Mouse (Mus musculus): ENCODE results near the gene Ndufa8. TPM values are rescaled to one million over a fixed set of nuclear protein-coding genes. Genes with fewer than 3 reads are reported as not detected.

Gene Ndufa8
- polyA plus RNA-seq, 1 experiment from 2014 or later: 200 TPM

GRCm38 (mm10) chr2:36035413-36036081 lies 13.7 kb downstream of the Ndufa8 start:
- peaks cover 49% of the 10 kb centered on the region for H3K36me3 ChIP-seq
- 53% methylated on average over 11 of the region's 11 CpGs for WGBS
- no peak for ATAC-seq (ENCODE audit: low FRiP score, low read depth)

GRCm38 (mm10) chr2:36034898-36035297 lies 14.3 kb downstream of the Ndufa8 start:
- H3K36me3 ChIP-seq: peaks cover 49% of the 10 kb centered on the region
- no peak overlapping the region for H3K4me2 ChIP-seq (replicated peaks)
- no peaks in the 10 kb centered on the region for H3K4me1 ChIP-seq
- H3K4me3 ChIP-seq: no peak overlapping the region
- ATAC-seq (ENCODE audit: low FRiP score, low read depth): no peak
- no peak overlapping the region for H3K9ac ChIP-seq
- 82% methylated on average over 7 of the region's 7 CpGs for WGBS
- no peaks in the 10 kb centered on the region for H3K27me3 ChIP-seq
- H3K27ac ChIP-seq: no peak overlapping the region
- H3K9me3 ChIP-seq: no peaks in the 10 kb centered on the region

More at GRCm38 (mm10) chr2:36035413-36036081, 13.7 kb downstream of the Ndufa8 start:
- Histone ChIP-seq H3K4me3 (no peak overlapping the region), H3K27me3 (no peaks in the 10 kb centered on the region), H3K4me1 (no peaks in the 10 kb centered on the region), H3K27ac (no peak overlapping the region), H3K4me2 (replicated peaks) (no peak overlapping the region), H3K9me3 (no peaks in the 10 kb centered on the region), H3K9ac (no peak overlapping the region)

- Histone ChIP-seq H3K4me3 (no peak overlapping the region), H3K4me2 (replicated peaks) (no peak overlapping the region), H3K36me3 (peaks cover 40% of the 10 kb centered on the region), H3K4me1 (no peaks in the 10 kb centered on the region), H3K27me3 (no peaks in the 10 kb centered on the region), H3K9ac (no peak overlapping the region), H3K9me3 (no peaks in the 10 kb centered on the region), H3K27ac (no peak overlapping the region)
- no peak for ATAC-seq (ENCODE audit: low FRiP score, low read depth)
- WGBS: 69% methylated on average over 7 of the region's 7 CpGs
These were observed 15.2 kb downstream of the Ndufa8 start for GRCm38 (mm10) chr2:36033966-36034365.

- H3K27me3 ChIP-seq: no peaks in the 10 kb centered on the region
- H3K4me3 ChIP-seq: no peak overlapping the region
- H3K4me2 ChIP-seq (replicated peaks): no peak overlapping the region
- no peak overlapping the region for H3K27ac ChIP-seq
- H3K9ac ChIP-seq: no peak overlapping the region
- H3K4me1 ChIP-seq: no peaks in the 10 kb centered on the region
- 87% methylated on average over 7 of the region's 7 CpGs for WGBS
- no peak for ATAC-seq (ENCODE audit: low FRiP score, low read depth)
- H3K9me3 ChIP-seq: no peaks in the 10 kb centered on the region
- H3K36me3 ChIP-seq: peaks cover 30% of the 10 kb centered on the region
These were observed 16.3 kb downstream of the Ndufa8 start for GRCm38 (mm10) chr2:36032884-36033283.

- no peaks in the 10 kb centered on the region for H3K36me3 ChIP-seq
- H3K27me3 ChIP-seq: peaks cover 6% of the 10 kb centered on the region
- H3K4me3 ChIP-seq: no peak overlapping the region
- no peak for ATAC-seq (ENCODE audit: low FRiP score, low read depth)
- 68% methylated on average over 3 of the region's 3 CpGs for WGBS
- no peaks in the 10 kb centered on the region for H3K9me3 ChIP-seq
- H3K4me2 ChIP-seq (replicated peaks): no peak overlapping the region
- H3K4me1 ChIP-seq: peaks cover 5% of the 10 kb centered on the region
- no peak overlapping the region for H3K27ac ChIP-seq
- H3K9ac ChIP-seq: no peak overlapping the region
These were observed 25.9 kb downstream of the Ndufa8 start for GRCm38 (mm10) chr2:36023291-36023690.

GRCm38 (mm10) chr2:36021385-36022159 lies 27.6 kb downstream of the Ndufa8 start:
- Histone ChIP-seq H3K4me1 (peaks cover 5% of the 10 kb centered on the region), H3K27ac (no peak overlapping the region), H3K36me3 (no peaks in the 10 kb centered on the region), H3K27me3 (peaks cover 6% of the 10 kb centered on the region), H3K9ac (peak overlapping the region; percentile 53), H3K9me3 (no peaks in the 10 kb centered on the region), H3K4me3 (peak overlapping the region; percentile 37), H3K4me2 (replicated peaks) (peak overlapping the region; percentile 68)
- ATAC-seq (ENCODE audit: low FRiP score, low read depth): peak; percentile 59
- 7% methylated on average over 32 of the region's 32 CpGs for WGBS

- no peaks in the 10 kb centered on the region for H3K36me3 ChIP-seq
- no peak overlapping the region for H3K9ac ChIP-seq
- H3K4me2 ChIP-seq (replicated peaks): no peak overlapping the region
- H3K27me3 ChIP-seq: peaks cover 35% of the 10 kb centered on the region
- H3K4me1 ChIP-seq: peaks cover 6% of the 10 kb centered on the region
- 62% methylated on average over 12 of the region's 12 CpGs for WGBS
- no peak overlapping the region for H3K4me3 ChIP-seq
- H3K27ac ChIP-seq: no peak overlapping the region
- no peak for ATAC-seq (ENCODE audit: low FRiP score, low read depth)
- no peaks in the 10 kb centered on the region for H3K9me3 ChIP-seq
These were observed 36.2 kb downstream of the Ndufa8 start for GRCm38 (mm10) chr2:36013010-36013409.

- H3K9me3 ChIP-seq: no peaks in the 10 kb centered on the region
- peak overlapping the region; percentile 59 for H3K9ac ChIP-seq
- H3K4me3 ChIP-seq: peak overlapping the region; percentile 48
- H3K27me3 ChIP-seq: peaks cover 35% of the 10 kb centered on the region
- peaks cover 6% of the 10 kb centered on the region for H3K4me1 ChIP-seq
- ATAC-seq (ENCODE audit: low FRiP score, low read depth): peak; percentile 30; the same call in 1 of the 2 replicates
- under 1% methylated on average over 44 of the region's 44 CpGs for WGBS
- peak overlapping the region; percentile 77 for H3K4me2 ChIP-seq (replicated peaks)
- no peaks in the 10 kb centered on the region for H3K36me3 ChIP-seq
- H3K27ac ChIP-seq: no peak overlapping the region
These were observed 37.8 kb downstream of the Ndufa8 start for GRCm38 (mm10) chr2:36011331-36011825.

- peak overlapping the region; percentile 48 for H3K4me3 ChIP-seq
- no peaks in the 10 kb centered on the region for H3K36me3 ChIP-seq
- ATAC-seq (ENCODE audit: low FRiP score, low read depth): no peak; the same call in 1 of the 2 replicates
- no peaks in the 10 kb centered on the region for H3K9me3 ChIP-seq
- peaks cover 39% of the 10 kb centered on the region for H3K27me3 ChIP-seq
- H3K27ac ChIP-seq: no peak overlapping the region
- H3K9ac ChIP-seq: no peak overlapping the region
- 46% methylated on average over 8 of the region's 8 CpGs for WGBS
- H3K4me2 ChIP-seq (replicated peaks): peak overlapping the region; percentile 77
- peaks cover 6% of the 10 kb centered on the region for H3K4me1 ChIP-seq
These were observed 38.6 kb downstream of the Ndufa8 start for GRCm38 (mm10) chr2:36010579-36010978.

- H3K27me3 ChIP-seq: peaks cover 42% of the 10 kb centered on the region
- H3K36me3 ChIP-seq: no peaks in the 10 kb centered on the region
- WGBS: 22% methylated on average over 4 of the region's 4 CpGs
- H3K27ac ChIP-seq: no peak overlapping the region
- no peak overlapping the region for H3K9ac ChIP-seq
- H3K4me3 ChIP-seq: no peak overlapping the region
- no peak overlapping the region for H3K4me2 ChIP-seq (replicated peaks)
- peaks cover 6% of the 10 kb centered on the region for H3K4me1 ChIP-seq
- 0 out of 2 replicates have a peak, but pooled peaks have one; percentile 44 for ATAC-seq (ENCODE audit: low FRiP score, low read depth)
- no peaks in the 10 kb centered on the region for H3K9me3 ChIP-seq
These were observed 39.8 kb downstream of the Ndufa8 start for GRCm38 (mm10) chr2:36009386-36009785.

GRCm38 (mm10) chr2:36008071-36008470 lies 41.1 kb downstream of the Ndufa8 start:
- no peak overlapping the region for H3K9ac ChIP-seq
- no peak overlapping the region for H3K4me3 ChIP-seq
- WGBS: 29% methylated on average over 1 of the region's 1 CpGs
- peaks cover 51% of the 10 kb centered on the region for H3K27me3 ChIP-seq
- H3K27ac ChIP-seq: no peak overlapping the region
- H3K9me3 ChIP-seq: no peaks in the 10 kb centered on the region
- H3K36me3 ChIP-seq: no peaks in the 10 kb centered on the region
- H3K4me2 ChIP-seq (replicated peaks): no peak overlapping the region
- H3K4me1 ChIP-seq: peaks cover 6% of the 10 kb centered on the region
- no peak for ATAC-seq (ENCODE audit: low FRiP score, low read depth)

GRCm38 (mm10) chr2:36002188-36002587 lies 47.0 kb downstream of the Ndufa8 start:
- 47% methylated on average over 6 of the region's 6 CpGs for WGBS
- H3K9me3 ChIP-seq: no peaks in the 10 kb centered on the region
- H3K9ac ChIP-seq: no peak overlapping the region
- no peak overlapping the region for H3K27ac ChIP-seq
- no peak overlapping the region for H3K4me3 ChIP-seq
- ATAC-seq (ENCODE audit: low FRiP score, low read depth): no peak
- H3K36me3 ChIP-seq: no peaks in the 10 kb centered on the region
- peaks cover 33% of the 10 kb centered on the region for H3K27me3 ChIP-seq
- H3K4me2 ChIP-seq (replicated peaks): no peak overlapping the region
- no peaks in the 10 kb centered on the region for H3K4me1 ChIP-seq

Measured in limb, embryonic 13.5 days (tissue).